Mouse (Mus musculus) liver, embryonic 13.5 days (tissue): ENCODE data around the gene Grk2. TPM values are rescaled to one million over a fixed set of nuclear protein-coding genes. Genes with fewer than 3 reads are reported as not detected.

Experiments
- ATAC-seq: fragments of 200-750 bp; cut with Nextera tagmentation; 2 replicates; pipeline ENCODE4 v1.8.0; 2017; ENCODE audit warnings: low read depth, mild to moderate bottlenecking, moderate number of reproducible peaks, moderate library complexity
- DNase-seq: peaks from one replicate; pipeline ENCODE4 v3.0.0; 2022
- H3K27ac ChIP-seq: fragments of 300-500 bp; sonication (generic); 2 replicates; pipeline ENCODE4 v1.5.1; 2015; ENCODE audit warnings: moderate library complexity, mild to moderate bottlenecking, inconsistent platforms
- H3K27me3 ChIP-seq: fragments of 300-500 bp; sonication (generic); 2 replicates; pipeline ENCODE4 v1.6.1; 2015; ENCODE audit warnings: mild to moderate bottlenecking, inconsistent platforms
- H3K36me3 ChIP-seq: fragments of 300-500 bp; sonication (generic); 2 replicates; pipeline ENCODE4 v1.6.1; 2015; ENCODE audit warnings: mild to moderate bottlenecking, inconsistent platforms
- H3K4me1 ChIP-seq: fragments of 300-500 bp; sonication (generic); replicated peaks from 2 replicates; pipeline ENCODE4 v1.6.1; 2015; ENCODE audit warnings: inconsistent platforms
- H3K4me2 ChIP-seq: fragments of 300-500 bp; sonication (generic); 2 replicates; pipeline ENCODE4 v1.6.1; 2015; ENCODE audit warnings: inconsistent platforms, mild to moderate bottlenecking, moderate library complexity
- H3K4me3 ChIP-seq: fragments of 300-500 bp; sonication (generic); replicated peaks from 2 replicates; pipeline ENCODE4 v1.5.1; 2015; ENCODE audit warnings: mild to moderate bottlenecking, inconsistent platforms
- H3K9ac ChIP-seq: fragments of 300-500 bp; sonication (generic); 2 replicates; pipeline ENCODE4 v1.6.1; 2015; ENCODE audit warnings: mild to moderate bottlenecking, inconsistent platforms
- H3K9me3 ChIP-seq: fragments of 300-500 bp; sonication (generic); replicated peaks from 2 replicates; pipeline ENCODE4 v1.6.1; 2016; ENCODE audit warnings: inconsistent platforms
- WGBS: fragments of 180-500 bp; shearing (Covaris S2); methylation state at CpG from one replicate; pipeline ENCODE4 v1.1.7; 2015; ENCODE audit not compliant: insufficient replicate concordance; 5-methylcytosine and 5-hydroxymethylcytosine counted together
- polyA plus RNA-seq: library from polyadenylated mRNA; unstranded; fragments of >200 nt; fragmentation: Nextera tagmentation; extraction: Ambion mirVana; gene quantifications from 2 replicates; pipeline ENCODE4 v1.2.1, GENCODE M21; 2015

Grk2 gene
- polyA plus RNA-seq, 1 experiment from 2014 or later = 10.3 TPM

GRCm38 (mm10) chr19:4296611-4297010, 9.4 kb downstream of the Grk2 start:
- H3K4me1 ChIP-seq = peaks cover 80% of the 10 kb centered on the region
- 74% methylated on average over 2 of the region's 2 CpGs for WGBS
- H3K27ac ChIP-seq = peak overlapping the region; percentile 43; the same call in 1 of the 2 replicates

DNA sequence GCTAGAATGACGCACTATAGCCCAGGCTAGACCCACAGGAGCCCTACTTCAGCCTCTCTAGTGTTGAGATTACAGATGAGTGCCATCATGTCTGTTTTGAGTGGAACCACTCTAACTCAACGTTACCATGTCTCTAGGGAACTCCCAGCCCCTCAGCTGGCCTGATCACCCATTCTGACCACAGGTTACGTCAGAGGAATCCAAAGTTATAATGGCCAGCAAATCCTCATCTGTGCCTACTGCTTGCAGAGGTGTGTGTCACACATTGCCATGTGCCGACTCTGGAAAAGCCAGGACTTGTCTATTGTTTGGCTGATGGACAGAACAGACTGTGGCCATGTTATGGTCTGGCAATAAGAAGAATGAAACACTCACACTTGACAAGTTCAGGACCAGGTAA, 10.6 kb downstream of the Grk2 start:
- Histone ChIP-seq H3K27me3 (no peaks in the 10 kb centered on the region), H3K4me3 (no peak overlapping the region), H3K4me2 (no peak overlapping the region), H3K36me3 (peaks cover 48% of the 10 kb centered on the region), H3K9ac (no peak overlapping the region), H3K4me1 (peaks cover 68% of the 10 kb centered on the region), H3K9me3 (no peaks in the 10 kb centered on the region), H3K27ac (peak overlapping the region; percentile 68)
- WGBS = 71% methylated on average over 4 of the region's 4 CpGs
- ATAC-seq (no peak), DNase-seq (no peak)

More at GRCm38 (mm10) chr19:4296611-4297010, 9.4 kb downstream of the Grk2 start:
- H3K4me3 ChIP-seq = no peak overlapping the region
- peaks cover 36% of the 10 kb centered on the region for H3K36me3 ChIP-seq
- no peak for ATAC-seq
- H3K9ac ChIP-seq = 0 out of 2 replicates have a peak overlapping the region, but pooled peaks have one; percentile 39
- no peaks in the 10 kb centered on the region for H3K9me3 ChIP-seq
- no peaks in the 10 kb centered on the region for H3K27me3 ChIP-seq
- DNase-seq = no peak
- H3K4me2 ChIP-seq = no peak overlapping the region

DNA sequence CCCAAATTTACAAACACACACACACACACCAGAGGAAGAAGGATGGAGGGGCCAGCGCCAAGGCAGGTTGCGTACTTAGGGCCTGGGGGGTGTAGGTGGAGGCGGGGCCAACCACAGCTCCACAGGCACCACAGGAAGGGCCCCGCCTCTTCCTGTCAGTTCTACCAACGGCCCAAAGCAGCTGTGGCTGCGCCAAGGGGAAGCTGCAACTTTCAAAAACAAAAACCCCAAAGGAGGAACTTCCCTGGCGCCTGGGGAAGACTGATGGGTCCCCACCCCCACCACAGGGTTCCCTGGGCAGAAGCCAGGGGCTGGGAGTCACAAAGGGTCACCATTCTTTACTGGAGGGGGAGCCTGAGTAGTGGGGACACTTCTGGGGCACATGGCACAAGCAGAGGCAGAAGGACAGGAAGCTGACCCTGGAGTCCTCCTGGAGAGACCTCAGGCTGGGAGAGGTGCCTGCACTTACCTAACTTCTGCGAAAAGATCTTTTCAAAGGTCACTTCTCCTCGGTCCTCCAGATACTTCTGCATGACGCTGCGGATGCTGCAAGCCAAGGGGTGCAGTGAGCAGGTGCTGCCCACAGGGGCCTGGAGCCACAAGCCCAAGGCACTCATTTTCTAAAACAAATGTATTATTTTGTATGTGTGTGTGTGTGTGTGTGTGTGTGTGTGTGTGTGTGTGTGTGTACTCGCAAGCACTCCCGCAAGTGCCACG, 11.5 kb downstream of the Grk2 start:
- no peaks in the 10 kb centered on the region for H3K27me3 ChIP-seq
- peak overlapping the region; percentile 26; the same call in 1 of the 2 replicates for H3K9ac ChIP-seq
- no peaks in the 10 kb centered on the region for H3K9me3 ChIP-seq
- WGBS = 25% methylated on average over 13 of the region's 14 CpGs
- peak overlapping the region; percentile 29; the same call in 1 of the 2 replicates for H3K4me2 ChIP-seq
- H3K27ac ChIP-seq = peak overlapping the region; percentile 68
- ATAC-seq (peak; percentile 59), DNase-seq (peak; percentile 43)
- no peak overlapping the region for H3K4me3 ChIP-seq
- peaks cover 60% of the 10 kb centered on the region for H3K4me1 ChIP-seq
- H3K36me3 ChIP-seq = peaks cover 57% of the 10 kb centered on the region

DNA sequence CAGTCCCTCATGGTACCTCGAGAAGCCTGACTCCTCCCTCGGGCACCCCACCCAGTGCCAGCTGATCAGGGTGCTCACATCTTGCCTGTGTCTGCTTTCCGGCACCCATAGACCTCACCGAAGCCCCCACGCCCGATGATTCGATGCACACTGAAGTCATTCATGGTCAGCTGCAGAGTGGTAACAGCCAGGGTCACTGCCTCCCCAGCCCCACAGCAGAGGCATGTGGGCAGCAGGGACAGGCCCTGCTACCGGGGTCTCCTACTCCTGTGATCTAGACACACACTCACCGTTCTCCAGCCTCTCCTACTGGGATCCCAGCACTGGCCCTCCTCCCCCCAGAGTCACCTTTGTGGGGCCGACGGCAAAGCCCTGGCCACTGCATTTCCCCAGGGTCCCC, 14.9 kb downstream of the Grk2 start:
- H3K9me3 ChIP-seq = no peaks in the 10 kb centered on the region
- ATAC-seq (no peak), DNase-seq (no peak)
- H3K27ac ChIP-seq = no peak overlapping the region
- WGBS = 89% methylated on average over 11 of the region's 11 CpGs
- peaks cover 83% of the 10 kb centered on the region for H3K36me3 ChIP-seq
- H3K27me3 ChIP-seq = no peaks in the 10 kb centered on the region
- H3K4me2 ChIP-seq = no peak overlapping the region
- peaks cover 27% of the 10 kb centered on the region for H3K4me1 ChIP-seq
- H3K9ac ChIP-seq = no peak overlapping the region
- H3K4me3 ChIP-seq = no peak overlapping the region

DNA sequence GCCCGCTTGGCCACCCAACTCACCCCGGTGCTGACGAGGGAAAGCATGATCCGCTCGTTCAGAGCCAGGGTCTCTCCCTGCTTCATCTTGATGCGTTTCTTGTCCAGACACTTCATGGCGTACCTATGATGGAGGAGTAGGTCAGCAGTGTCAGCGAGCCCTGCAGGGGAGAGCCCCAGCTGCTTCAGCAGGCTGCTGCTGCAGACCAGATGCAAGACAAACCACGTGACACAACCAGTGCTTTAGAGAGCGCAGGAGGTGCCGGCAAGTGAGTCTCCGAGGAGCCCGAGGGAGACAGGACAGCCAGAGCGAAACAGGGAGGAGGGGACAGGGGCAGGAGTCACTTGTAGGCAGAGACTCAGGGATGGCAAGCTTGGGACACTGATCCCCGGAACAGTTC, 15.3 kb downstream of the Grk2 start:
- WGBS = 86% methylated on average over 15 of the region's 15 CpGs
- Histone ChIP-seq H3K27me3 (no peaks in the 10 kb centered on the region), H3K9ac (no peak overlapping the region), H3K36me3 (peaks cover 83% of the 10 kb centered on the region), H3K27ac (no peak overlapping the region), H3K9me3 (no peaks in the 10 kb centered on the region), H3K4me3 (no peak overlapping the region), H3K4me1 (peaks cover 23% of the 10 kb centered on the region), H3K4me2 (no peak overlapping the region)
- DNase-seq = no peak
- no peak for ATAC-seq

DNA sequence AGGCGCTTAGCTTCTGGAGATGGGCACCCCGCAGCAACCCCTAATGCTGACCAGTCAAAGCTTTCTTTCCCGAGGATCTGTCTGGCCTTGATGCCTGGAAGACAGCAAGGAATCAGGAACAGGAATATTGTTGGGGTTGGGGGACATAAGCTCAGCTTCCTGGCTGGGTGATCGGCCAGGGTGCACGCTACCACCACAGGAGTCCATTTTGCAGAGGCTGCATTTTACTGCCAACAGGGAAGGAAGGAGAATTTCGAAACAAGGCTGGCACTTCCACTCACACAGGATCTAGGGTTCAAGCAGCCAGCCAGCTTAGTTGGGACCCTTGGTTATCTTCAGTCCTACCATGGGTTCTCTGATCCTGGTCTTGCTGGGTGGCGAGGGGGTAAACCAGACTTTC, 22.4 kb downstream of the Grk2 start:
- H3K9ac ChIP-seq = 0 out of 2 replicates have a peak overlapping the region, but pooled peaks have one; percentile 56
- ATAC-seq = no peak
- peak overlapping the region; percentile 65 for H3K4me3 ChIP-seq
- DNase-seq = no peak
- H3K4me1 ChIP-seq = peaks cover 21% of the 10 kb centered on the region
- H3K27me3 ChIP-seq = peaks cover 21% of the 10 kb centered on the region
- H3K36me3 ChIP-seq = peaks cover 33% of the 10 kb centered on the region
- H3K4me2 ChIP-seq = peak overlapping the region; percentile 78
- 21% methylated on average over 7 of the region's 7 CpGs for WGBS
- 0 out of 2 replicates have a peak overlapping the region, but pooled peaks have one; percentile 10 for H3K27ac ChIP-seq
- no peaks in the 10 kb centered on the region for H3K9me3 ChIP-seq

DNA sequence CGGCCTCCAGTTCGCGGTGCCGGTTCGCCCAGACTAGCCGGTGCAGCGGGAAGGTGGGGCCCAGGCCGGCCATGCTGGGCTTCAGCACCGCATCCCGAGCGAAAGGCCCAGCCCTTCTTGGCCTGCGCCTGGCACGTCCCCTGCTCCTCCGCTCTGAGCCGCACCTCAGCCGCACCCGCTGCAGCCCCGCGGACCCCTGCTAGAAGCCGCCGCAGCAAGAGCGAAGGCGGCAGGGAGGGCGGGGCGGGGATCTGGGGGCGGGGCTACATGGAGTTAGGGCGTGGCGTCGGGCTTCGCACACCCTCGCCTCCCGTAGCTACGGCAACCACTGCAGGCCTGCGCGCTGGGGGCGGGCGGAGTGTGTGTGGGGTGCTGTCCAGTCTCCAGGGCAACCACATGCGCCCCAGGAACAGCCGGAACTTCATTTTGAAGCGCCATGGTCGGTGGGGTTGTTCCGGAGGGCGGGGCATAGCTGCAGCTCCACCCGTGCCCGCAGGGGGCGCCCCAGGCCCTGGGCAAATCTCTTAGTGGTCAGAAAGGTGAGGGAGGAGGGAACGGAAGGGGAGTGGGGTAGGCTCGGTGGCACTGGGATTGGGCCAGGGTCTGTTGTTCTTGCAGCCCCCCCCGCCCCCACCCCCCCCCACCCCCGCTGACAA, 23.0 kb downstream of the Grk2 start, which contains the start of gene Ankrd13d:
Ankrd13d (minus strand) TSS at position 240 of the 656 bp plus-strand sequence.
- peak; percentile 78 for DNase-seq
- H3K4me2 ChIP-seq = peak within 1 kb of the TSS; percentile 78
- peak; percentile 87 for ATAC-seq
- under 1% methylated on average over 50 of the region's 50 CpGs for WGBS
- H3K9ac ChIP-seq = peak within 1 kb of the TSS; percentile 56
- no peaks in the 10 kb centered on the region for H3K9me3 ChIP-seq
- peaks cover 21% of the 10 kb centered on the region for H3K4me1 ChIP-seq
- H3K36me3 ChIP-seq = peaks cover 27% of the 10 kb centered on the region
- H3K27ac ChIP-seq = 0 out of 2 replicates have a peak within 1 kb of the TSS, but pooled peaks have one; percentile 10
- peak within 1 kb of the TSS; percentile 65 for H3K4me3 ChIP-seq
- peaks cover 21% of the 10 kb centered on the region for H3K27me3 ChIP-seq

- H3K36me3 ChIP-seq = peaks cover under 1% of the 10 kb centered on the region; the same call in 1 of the 2 replicates
- DNase-seq = no peak
- no peak overlapping the region for H3K27ac ChIP-seq
- no peak overlapping the region for H3K9ac ChIP-seq
- no peak overlapping the region for H3K4me2 ChIP-seq
- ATAC-seq = no peak
- H3K27me3 ChIP-seq = peaks cover 21% of the 10 kb centered on the region
- H3K4me1 ChIP-seq = peaks cover 21% of the 10 kb centered on the region
- H3K4me3 ChIP-seq = no peak overlapping the region
- H3K9me3 ChIP-seq = no peaks in the 10 kb centered on the region
- 83% methylated on average over 9 of the region's 9 CpGs for whole genome bisulfite sequencing
Measured at GRCm38 (mm10) chr19:4280425-4280824, 25.6 kb downstream of the Grk2 start.

DNA sequence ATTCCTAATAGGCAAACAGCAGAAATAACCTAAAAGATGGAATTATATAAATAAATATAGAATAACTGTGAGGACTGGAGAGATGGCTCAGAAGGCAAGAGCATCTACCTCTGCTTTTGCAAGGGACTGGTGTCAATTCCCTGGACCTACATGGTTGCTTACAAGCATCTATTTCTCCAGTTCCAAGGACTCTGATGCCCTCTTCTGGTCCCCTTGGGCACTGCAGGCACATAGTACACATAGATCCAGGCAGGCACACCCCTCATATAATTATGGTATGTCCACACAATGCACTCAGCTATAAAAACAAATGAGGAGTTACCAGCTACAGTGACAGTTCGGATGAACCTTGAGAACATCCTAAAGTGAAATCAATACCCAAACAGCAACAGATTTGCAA, 26.5 kb downstream of the Grk2 start:
- DNase-seq (no peak), ATAC-seq (no peak)
- H3K27ac ChIP-seq = no peak overlapping the region
- H3K4me2 ChIP-seq = no peak overlapping the region
- H3K4me1 ChIP-seq = peaks cover 18% of the 10 kb centered on the region
- no peak overlapping the region for H3K4me3 ChIP-seq
- WGBS = 73% methylated on average over 1 of the region's 1 CpGs
- peaks cover 21% of the 10 kb centered on the region for H3K27me3 ChIP-seq
- H3K36me3 ChIP-seq = no peaks in the 10 kb centered on the region
- H3K9me3 ChIP-seq = no peaks in the 10 kb centered on the region
- H3K9ac ChIP-seq = no peak overlapping the region

DNA sequence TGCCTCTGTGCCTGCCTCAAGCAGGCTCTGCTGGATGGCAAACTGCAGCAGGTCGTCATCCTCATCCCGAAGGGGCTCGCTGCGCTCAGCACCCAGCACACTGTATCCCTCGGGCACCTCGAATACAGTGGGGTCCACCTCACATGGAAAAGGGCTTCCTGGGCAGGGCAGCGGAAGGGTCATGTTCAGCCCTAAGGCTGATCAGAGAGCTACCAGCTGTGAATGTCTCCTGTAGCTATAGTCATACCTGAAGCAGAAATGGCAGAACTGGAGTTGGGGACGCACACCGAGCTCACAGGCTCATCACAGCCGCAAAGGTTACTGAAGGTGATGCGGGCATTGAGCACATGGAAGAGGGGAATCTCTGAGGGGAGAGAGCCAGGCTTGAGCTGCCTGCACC, 35.0 kb downstream of the Grk2 start:
- Histone ChIP-seq H3K4me2 (no peak overlapping the region), H3K4me1 (peaks cover 16% of the 10 kb centered on the region), H3K27ac (no peak overlapping the region), H3K9ac (no peak overlapping the region), H3K36me3 (no peaks in the 10 kb centered on the region), H3K27me3 (peaks cover 30% of the 10 kb centered on the region), H3K9me3 (no peaks in the 10 kb centered on the region), H3K4me3 (no peak overlapping the region)
- 85% methylated on average over 11 of the region's 11 CpGs for WGBS
- no peak for ATAC-seq
- no peak for DNase-seq

GRCm38 (mm10) chr19:4270187-4270586, 35.8 kb downstream of the Grk2 start:
- WGBS = 63% methylated on average over 6 of the region's 6 CpGs
- DNase-seq = no peak
- Histone ChIP-seq H3K27me3 (peaks cover 30% of the 10 kb centered on the region), H3K36me3 (no peaks in the 10 kb centered on the region), H3K9me3 (no peaks in the 10 kb centered on the region), H3K4me3 (no peak overlapping the region), H3K9ac (no peak overlapping the region), H3K4me1 (peaks cover 16% of the 10 kb centered on the region), H3K27ac (no peak overlapping the region), H3K4me2 (no peak overlapping the region)
- ATAC-seq = no peak
